ENCODE assay signal across 22 mouse cellular contexts in the genomic region with DNA sequence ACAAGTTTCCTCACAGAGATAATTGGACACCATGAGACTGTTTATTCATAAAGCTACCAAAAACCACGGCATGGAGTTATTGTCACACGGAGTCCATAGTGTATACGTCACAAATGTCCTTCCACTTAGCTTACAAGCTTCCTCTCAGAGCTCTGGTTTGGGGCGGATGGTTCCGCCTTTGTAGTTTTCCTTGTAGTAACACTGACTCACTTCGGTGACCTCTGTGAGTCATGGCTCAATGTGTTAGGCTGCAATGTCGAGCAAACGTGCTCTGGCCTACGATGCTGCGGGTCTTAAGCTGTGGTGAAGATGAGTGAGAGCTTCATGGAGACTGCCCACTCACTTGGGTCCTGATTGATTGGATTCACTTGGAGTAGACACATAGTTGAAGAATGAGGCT.
A peak's percentile ranks its signal among the peaks of the same experiment; 100 is the strongest.
DNase-seq lines count a peak whose midpoint lies in the region; ATAC-seq and TF ChIP-seq lines count a peak whose summit lies in the region.
"Had no signal": no experiment of that assay in that cellular context is flagged by ENCODE, and none has a peak within 500 bp of the region (broad histone marks: within the 10 kb centered on the region; RNA-seq: fewer than 3 reads in every experiment).

No protein-coding gene starts in this region.

- no peaks in the 10 kb centered on the region for H3K4me1 ChIP-seq in kidney, embryonic 15.5 days
- no peaks in the 10 kb centered on the region for H3K4me1 ChIP-seq in lung, adult 2 months (ENCODE audit: control insufficient read depth, insufficient read depth, low read length)
- no peaks in the 10 kb centered on the region for H3K4me1 ChIP-seq in midbrain, embryonic 10.5 days
- H3K4me1 ChIP-seq: forebrain, embryonic 15.5 days; hindbrain, embryonic 10.5 days; limb, embryonic 10.5 days; liver, embryonic 12.5 days; neural tube, embryonic 12.5 days had no signal

- H3K9me3 ChIP-seq in kidney, embryonic 15.5 days (replicated peaks) = no peaks in the 10 kb centered on the region
- no peaks in the 10 kb centered on the region for H3K9me3 ChIP-seq in midbrain, embryonic 10.5 days (replicated peaks)
- H3K9me3 ChIP-seq: forebrain, embryonic 15.5 days; limb, embryonic 10.5 days; liver, embryonic 12.5 days; neural tube, embryonic 12.5 days had no signal

- H3K4me2 ChIP-seq in kidney, embryonic 15.5 days = no peak overlapping the region
- H3K4me2 ChIP-seq: forebrain, embryonic 15.5 days; liver, embryonic 12.5 days; lung, embryonic 14.5 days; midbrain, embryonic 11.5 days; neural tube, embryonic 12.5 days had no signal

- no peak overlapping the region for H3ac ChIP-seq in C2C12 (ENCODE audit: control insufficient read depth, insufficient read length, low read depth)

- no peak for TF ChIP-seq CTCF in C2C12 (IDR thresholded peaks at IDR 0.05; ENCODE audit: control insufficient read depth, insufficient read depth, insufficient read length)
- TF ChIP-seq CTCF in lung, adult 2 months (IDR thresholded peaks at IDR 0.05; ENCODE audit: insufficient read depth, low read length) = no peak

- H3K27ac ChIP-seq in kidney, embryonic 15.5 days = no peak overlapping the region
- no peak overlapping the region for H3K27ac ChIP-seq in midbrain, embryonic 10.5 days (replicated peaks)
- H3K27ac ChIP-seq: forebrain, embryonic 15.5 days; hindbrain, embryonic 10.5 days; limb, embryonic 10.5 days; liver, embryonic 12.5 days; macrophage; neural tube, embryonic 12.5 days had no signal

- no peak overlapping the region for H3K4me3 ChIP-seq in kidney, embryonic 15.5 days (replicated peaks)
- H3K4me3 ChIP-seq in C2C12 (ENCODE audit: insufficient read depth, poor library complexity, severe bottlenecking) = no peak overlapping the region
- H3K4me3 ChIP-seq in lung, adult 2 months (replicated peaks; ENCODE audit: extremely low read depth, low read depth, low read length) = no peak overlapping the region
- H3K4me3 ChIP-seq in midbrain, embryonic 10.5 days = no peak overlapping the region
- H3K4me3 ChIP-seq: forebrain, embryonic 15.5 days; hindbrain, embryonic 10.5 days; limb, embryonic 10.5 days; liver, embryonic 12.5 days; neural tube, embryonic 12.5 days had no signal

- H3K79me2 ChIP-seq in C2C12 (ENCODE audit: control insufficient read depth, insufficient read depth) = no peaks in the 10 kb centered on the region

- no peak for DNase-seq in kidney, adult 9 months
- peak; percentile 77 to 86 for DNase-seq in adrenal gland, adult (ENCODE audit: inconsistent age in 2 of 2, low spot score in 1 of 2)
- DNase-seq in adrenal gland, postnatal 36 days = peak; percentile 65 to 71
- DNase-seq in lung, adult 2 months = no peak
- DNase-seq in midbrain, embryonic 10.5 days (ENCODE audit: low spot score) = no peak
- DNase-seq: B cell, adult 2 months; cerebellum, adult 18-20 months; cerebellum, postnatal 25 days; embryo, embryonic 11 days; gastrocnemius, postnatal 25 days; kidney, postnatal 25 days; lung, embryonic 14.5 days; thymus, postnatal 25 days had no signal

- ATAC-seq in kidney, embryonic 15.5 days (replicated peaks; ENCODE audit: low FRiP score) = 0 out of 2 replicates have a peak, but pooled peaks have one; percentile 36
- ATAC-seq: forebrain, embryonic 15.5 days; liver, embryonic 12.5 days had no signal

- H3K9ac ChIP-seq in kidney, embryonic 15.5 days = no peak overlapping the region
- H3K9ac ChIP-seq: forebrain, embryonic 15.5 days; liver, embryonic 12.5 days; lung, embryonic 14.5 days; neural tube, embryonic 12.5 days had no signal

- no peaks in the 10 kb centered on the region for H3K36me3 ChIP-seq in kidney, embryonic 15.5 days
- no peaks in the 10 kb centered on the region for H3K36me3 ChIP-seq in C2C12 (ENCODE audit: control insufficient read depth, insufficient read depth)
- H3K36me3 ChIP-seq in midbrain, embryonic 10.5 days = no peaks in the 10 kb centered on the region
- H3K36me3 ChIP-seq: forebrain, embryonic 15.5 days; hindbrain, embryonic 10.5 days; limb, embryonic 10.5 days; liver, embryonic 12.5 days; neural tube, embryonic 12.5 days had no signal

- H3K79me3 ChIP-seq in C2C12 (ENCODE audit: low read depth) = no peaks in the 10 kb centered on the region

- H3K27me3 ChIP-seq in kidney, embryonic 15.5 days = no peaks in the 10 kb centered on the region
- H3K27me3 ChIP-seq in C2C12 (ENCODE audit: control insufficient read depth, insufficient read depth, insufficient read length) = no peaks in the 10 kb centered on the region
- H3K27me3 ChIP-seq in midbrain, embryonic 10.5 days (ENCODE audit: low read depth, poor library complexity, severe bottlenecking) = no peaks in the 10 kb centered on the region
- H3K27me3 ChIP-seq: forebrain, embryonic 15.5 days; liver, embryonic 12.5 days; neural tube, embryonic 12.5 days had no signal

- no peak for TF ChIP-seq POLR2A in lung, adult 2 months (IDR thresholded peaks at IDR 0.05; ENCODE audit: borderline replicate concordance, extremely low read depth, low read depth, low read length)

- WGBS in kidney, embryonic 15.5 days = 66% methylated on average over 10 of the region's 10 CpGs
- 80% methylated on average over 10 of the region's 10 CpGs for WGBS in lung, adult 2 months
- WGBS in midbrain, embryonic 10.5 days = 92% methylated on average over 10 of the region's 10 CpGs

TF ChIP-seq in C2C12, 6 proteins besides CTCF, POLR2A, EP300 and RAD21:
- TF ChIP-seq MAX (IDR thresholded peaks at IDR 0.05) (peak; percentile 51), FOSL1 (IDR thresholded peaks at IDR 0.05; ENCODE audit: insufficient read depth, low read length, poor library complexity, severe bottlenecking) (peak; percentile 69), MYOG (IDR thresholded peaks at IDR 0.05; ENCODE audit: control insufficient read depth, extremely low read depth, insufficient read length) (no peak)

Comparison
In these comparisons a context has a peak if more than half of its experiments do, and no peak if none do; other contexts are left out.
1. DNase-seq: peak in adrenal gland, adult (2 of 2) and adrenal gland, postnatal 36 days (2 of 2); none in kidney, adult 9 months (single experiment), lung, adult 2 months (single experiment) and midbrain, embryonic 10.5 days (single experiment).